Mouse (Mus musculus): ENCODE data around the gene Cep68. TPM values are rescaled to one million over a fixed set of nuclear protein-coding genes. Genes with fewer than 3 reads are reported as not detected.

Cep68 gene
- polyA plus RNA-seq (2015; fragmentation: Nextera tagmentation; extraction: Ambion mirVana), result 25.8 and 29.1 TPM in 2 replicates

GRCm38 (mm10) chr11:20249296-20250110 is at the start of gene Cep68:
Gene Cep68, minus strand, starts transcription at chr11:20249429.
- Histone ChIP-seq H3K27me3 (replicated peaks; ENCODE audit: control insufficient read depth, insufficient read depth, low read length) (no peaks in the 10 kb centered on the region), H3K9ac (ENCODE audit: low read depth, low read length) (peak within 1 kb of the TSS; percentile 97), H3K9me3 (ENCODE audit: control insufficient read depth, low read length) (no peaks in the 10 kb centered on the region), H3K4me2 (ENCODE audit: low read length) (peak within 1 kb of the TSS; percentile 60), H3K36me3 (ENCODE audit: control insufficient read depth, insufficient read depth, low read length) (no peaks in the 10 kb centered on the region), H3K27ac (ENCODE audit: low read depth, low read length) (peak within 1 kb of the TSS; percentile 89), H3K4me3 (ENCODE audit: low read length) (peak within 1 kb of the TSS; percentile 93), H3K4me1 (ENCODE audit: control insufficient read depth, insufficient read depth, low read depth, low read length) (peaks cover 20% of the 10 kb centered on the region)
- peak; percentile 99 for ATAC-seq
- under 1% methylated on average over 47 of the region's 59 CpGs for WGBS

- 87% methylated on average over 3 of the region's 3 CpGs for WGBS
- Histone ChIP-seq H3K4me2 (ENCODE audit: low read length) (no peak overlapping the region), H3K9ac (ENCODE audit: low read depth, low read length) (no peak overlapping the region), H3K4me3 (ENCODE audit: low read length) (no peak overlapping the region), H3K27ac (ENCODE audit: low read depth, low read length) (no peak overlapping the region), H3K36me3 (ENCODE audit: control insufficient read depth, insufficient read depth, low read length) (no peaks in the 10 kb centered on the region), H3K27me3 (replicated peaks; ENCODE audit: control insufficient read depth, insufficient read depth, low read length) (no peaks in the 10 kb centered on the region), H3K9me3 (ENCODE audit: control insufficient read depth, low read length) (no peaks in the 10 kb centered on the region), H3K4me1 (ENCODE audit: control insufficient read depth, insufficient read depth, low read depth, low read length) (no peaks in the 10 kb centered on the region)
- ATAC-seq, result no peak
Measured at GRCm38 (mm10) chr11:20284463-20284862, 35.2 kb upstream of the Cep68 start.

- Histone ChIP-seq H3K4me1 (ENCODE audit: control insufficient read depth, insufficient read depth, low read depth, low read length) (no peaks in the 10 kb centered on the region), H3K36me3 (ENCODE audit: control insufficient read depth, insufficient read depth, low read length) (no peaks in the 10 kb centered on the region), H3K27me3 (replicated peaks; ENCODE audit: control insufficient read depth, insufficient read depth, low read length) (no peaks in the 10 kb centered on the region), H3K9ac (ENCODE audit: low read depth, low read length) (no peak overlapping the region), H3K4me3 (ENCODE audit: low read length) (no peak overlapping the region), H3K4me2 (ENCODE audit: low read length) (no peak overlapping the region), H3K9me3 (ENCODE audit: control insufficient read depth, low read length) (no peaks in the 10 kb centered on the region), H3K27ac (ENCODE audit: low read depth, low read length) (no peak overlapping the region)
- no peak for ATAC-seq
- WGBS, result 82% methylated on average over 2 of the region's 2 CpGs
Measured at GRCm38 (mm10) chr11:20282601-20283219, 33.5 kb upstream of the Cep68 start.

- Histone ChIP-seq H3K9ac (ENCODE audit: low read depth, low read length) (no peak overlapping the region), H3K4me2 (ENCODE audit: low read length) (no peak overlapping the region), H3K27ac (ENCODE audit: low read depth, low read length) (no peak overlapping the region), H3K4me1 (ENCODE audit: control insufficient read depth, insufficient read depth, low read depth, low read length) (no peaks in the 10 kb centered on the region), H3K36me3 (ENCODE audit: control insufficient read depth, insufficient read depth, low read length) (no peaks in the 10 kb centered on the region), H3K4me3 (ENCODE audit: low read length) (no peak overlapping the region), H3K27me3 (replicated peaks; ENCODE audit: control insufficient read depth, insufficient read depth, low read length) (no peaks in the 10 kb centered on the region), H3K9me3 (ENCODE audit: control insufficient read depth, low read length) (no peaks in the 10 kb centered on the region)
- WGBS, result 80% methylated on average over 5 of the region's 5 CpGs
- ATAC-seq, result no peak
Measured at GRCm38 (mm10) chr11:20280982-20281381, 31.8 kb upstream of the Cep68 start.

- H3K27me3 ChIP-seq (replicated peaks; ENCODE audit: control insufficient read depth, insufficient read depth, low read length), result no peaks in the 10 kb centered on the region
- no peaks in the 10 kb centered on the region for H3K4me1 ChIP-seq (ENCODE audit: control insufficient read depth, insufficient read depth, low read depth, low read length)
- H3K4me3 ChIP-seq (ENCODE audit: low read length), result no peak overlapping the region
- ATAC-seq, result peak; percentile 37; the same call in 1 of the 2 replicates
- no peak overlapping the region for H3K9ac ChIP-seq (ENCODE audit: low read depth, low read length)
- no peak overlapping the region for H3K27ac ChIP-seq (ENCODE audit: low read depth, low read length)
- WGBS, result 67% methylated on average over 5 of the region's 5 CpGs
- no peaks in the 10 kb centered on the region for H3K9me3 ChIP-seq (ENCODE audit: control insufficient read depth, low read length)
- H3K4me2 ChIP-seq (ENCODE audit: low read length), result no peak overlapping the region
- no peaks in the 10 kb centered on the region for H3K36me3 ChIP-seq (ENCODE audit: control insufficient read depth, insufficient read depth, low read length)
Measured at GRCm38 (mm10) chr11:20278702-20279101, 29.5 kb upstream of the Cep68 start.

GRCm38 (mm10) chr11:20277106-20277505 is 27.9 kb upstream of the Cep68 start:
- H3K27ac ChIP-seq (ENCODE audit: low read depth, low read length), result no peak overlapping the region
- no peak for ATAC-seq
- H3K4me3 ChIP-seq (ENCODE audit: low read length), result no peak overlapping the region
- WGBS, result 70% methylated on average over 2 of the region's 2 CpGs
- no peak overlapping the region for H3K4me2 ChIP-seq (ENCODE audit: low read length)
- H3K4me1 ChIP-seq (ENCODE audit: control insufficient read depth, insufficient read depth, low read depth, low read length), result no peaks in the 10 kb centered on the region
- H3K9me3 ChIP-seq (ENCODE audit: control insufficient read depth, low read length), result no peaks in the 10 kb centered on the region
- H3K27me3 ChIP-seq (replicated peaks; ENCODE audit: control insufficient read depth, insufficient read depth, low read length), result no peaks in the 10 kb centered on the region
- no peaks in the 10 kb centered on the region for H3K36me3 ChIP-seq (ENCODE audit: control insufficient read depth, insufficient read depth, low read length)
- no peak overlapping the region for H3K9ac ChIP-seq (ENCODE audit: low read depth, low read length)

- Histone ChIP-seq H3K9me3 (ENCODE audit: control insufficient read depth, low read length) (no peaks in the 10 kb centered on the region), H3K4me3 (ENCODE audit: low read length) (no peak overlapping the region), H3K9ac (ENCODE audit: low read depth, low read length) (no peak overlapping the region), H3K27ac (ENCODE audit: low read depth, low read length) (no peak overlapping the region), H3K4me1 (ENCODE audit: control insufficient read depth, insufficient read depth, low read depth, low read length) (no peaks in the 10 kb centered on the region), H3K27me3 (replicated peaks; ENCODE audit: control insufficient read depth, insufficient read depth, low read length) (no peaks in the 10 kb centered on the region), H3K36me3 (ENCODE audit: control insufficient read depth, insufficient read depth, low read length) (no peaks in the 10 kb centered on the region), H3K4me2 (ENCODE audit: low read length) (no peak overlapping the region)
- 68% methylated on average over 2 of the region's 2 CpGs for WGBS
- no peak for ATAC-seq
Measured at GRCm38 (mm10) chr11:20275974-20276373, 26.7 kb upstream of the Cep68 start.

- 88% methylated on average over 6 of the region's 6 CpGs for WGBS
Measured at GRCm38 (mm10) chr11:20269885-20270284, 20.7 kb upstream of the Cep68 start.

GRCm38 (mm10) chr11:20262628-20263380 is 13.6 kb upstream of the Cep68 start:
- no peaks in the 10 kb centered on the region for H3K27me3 ChIP-seq (replicated peaks; ENCODE audit: control insufficient read depth, insufficient read depth, low read length)
- peak; percentile 54; the same call in 1 of the 2 replicates for ATAC-seq
- WGBS, result 60% methylated on average over 8 of the region's 8 CpGs
- no peaks in the 10 kb centered on the region for H3K9me3 ChIP-seq (ENCODE audit: control insufficient read depth, low read length)
- H3K4me1 ChIP-seq (ENCODE audit: control insufficient read depth, insufficient read depth, low read depth, low read length), result no peaks in the 10 kb centered on the region
- H3K36me3 ChIP-seq (ENCODE audit: control insufficient read depth, insufficient read depth, low read length), result no peaks in the 10 kb centered on the region
- no peak overlapping the region for H3K4me3 ChIP-seq (ENCODE audit: low read length)
- H3K9ac ChIP-seq (ENCODE audit: low read depth, low read length), result no peak overlapping the region
- H3K4me2 ChIP-seq (ENCODE audit: low read length), result no peak overlapping the region
- H3K27ac ChIP-seq (ENCODE audit: low read depth, low read length), result no peak overlapping the region

More at GRCm38 (mm10) chr11:20269885-20270284, 20.7 kb upstream of the Cep68 start:
- H3K27ac ChIP-seq (ENCODE audit: low read depth, low read length), result no peak overlapping the region
- no peak overlapping the region for H3K4me3 ChIP-seq (ENCODE audit: low read length)
- ATAC-seq, result no peak
- H3K4me2 ChIP-seq (ENCODE audit: low read length), result no peak overlapping the region
- H3K9me3 ChIP-seq (ENCODE audit: control insufficient read depth, low read length), result no peaks in the 10 kb centered on the region
- no peaks in the 10 kb centered on the region for H3K4me1 ChIP-seq (ENCODE audit: control insufficient read depth, insufficient read depth, low read depth, low read length)
- H3K9ac ChIP-seq (ENCODE audit: low read depth, low read length), result no peak overlapping the region
- no peaks in the 10 kb centered on the region for H3K27me3 ChIP-seq (replicated peaks; ENCODE audit: control insufficient read depth, insufficient read depth, low read length)
- no peaks in the 10 kb centered on the region for H3K36me3 ChIP-seq (ENCODE audit: control insufficient read depth, insufficient read depth, low read length)

All from hindbrain, embryonic 16.5 days (tissue).